In the genomic region with DNA sequence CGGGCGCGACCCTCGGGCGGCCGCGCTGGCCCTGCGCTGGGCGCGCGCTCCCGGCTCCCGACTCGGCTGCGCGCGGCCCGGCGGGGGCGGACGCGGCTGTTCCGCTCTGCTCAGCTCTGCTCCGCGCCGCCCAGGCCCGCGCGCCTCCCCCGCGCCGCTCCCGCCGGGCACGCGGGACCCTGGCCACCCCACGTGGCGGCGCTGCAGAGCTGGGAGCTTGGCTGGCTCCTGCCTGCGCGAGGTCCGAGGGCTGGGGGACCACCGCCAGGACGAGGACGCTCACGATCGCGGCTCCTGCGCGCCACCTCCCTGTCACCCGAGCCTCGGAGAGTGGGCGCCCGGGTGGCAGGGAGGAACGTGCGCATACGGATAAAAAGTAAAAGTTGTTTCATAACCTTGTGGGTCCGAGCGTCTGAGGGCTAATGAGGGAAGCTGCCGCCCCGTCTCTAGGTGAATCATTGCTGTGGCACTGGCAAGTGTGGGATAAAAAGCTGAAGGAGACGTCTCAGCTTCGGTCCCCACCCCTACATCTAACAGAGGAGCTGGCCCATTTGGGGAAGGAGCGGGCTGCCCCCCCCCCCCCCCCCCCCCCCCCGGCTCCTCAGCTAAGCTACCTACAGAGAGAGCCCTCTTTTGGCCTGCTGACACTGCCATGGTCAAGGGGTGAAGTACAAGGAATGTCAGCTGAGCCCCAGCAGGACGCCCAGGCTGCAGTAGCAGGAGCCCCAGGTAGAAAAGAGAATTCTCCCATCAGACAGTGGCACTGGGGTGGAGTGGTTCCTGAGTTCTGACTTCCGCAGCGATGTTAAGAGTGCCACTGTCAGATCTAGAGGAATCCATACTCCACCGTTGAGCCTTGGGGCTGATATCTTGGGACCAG, we compare ENCODE assay signal across 8 mouse cellular contexts. TPM values are rescaled to one million over a fixed set of nuclear protein-coding genes. Genes with fewer than 3 reads are reported as not detected.
DNase-seq lines count a peak whose midpoint lies in the region; ATAC-seq lines count a peak whose summit lies in the region.

2010300C02Rik (minus strand) TSS at position 325 of the 880 bp plus-strand sequence.

- H3K4me1 ChIP-seq in limb, embryonic 13.5 days: 0 out of 2 replicates have a peak, but pooled peaks cover 9% of the 10 kb centered on the region
- peaks cover 13% of the 10 kb centered on the region for H3K4me1 ChIP-seq in midbrain, embryonic 12.5 days
- H3K4me1 ChIP-seq in stomach, embryonic 14.5 days (ENCODE audit: control insufficient read depth, insufficient read depth, low read length): no peaks in the 10 kb centered on the region

- DNase-seq in adrenal gland, adult (ENCODE audit: inconsistent age in 2 of 2, low spot score in 1 of 2): peak; percentile 64 to 80
- DNase-seq in adrenal gland, adult 8-10 months: no peak
- peak; percentile 72 to 76 for DNase-seq in cerebellum, postnatal 4 days (ENCODE audit: low spot score in 2 of 2)
- peak; percentile 52 to 62 for DNase-seq in gastrocnemius, postnatal 4 days (ENCODE audit: low spot score in 2 of 2)
- DNase-seq in kidney, adult 9 months: peak; percentile 20

- WGBS in limb, embryonic 13.5 days: under 1% methylated on average over 34 of the region's 69 CpGs
- 1% methylated on average over 32 of the region's 69 CpGs for WGBS in midbrain, embryonic 12.5 days
- whole genome bisulfite sequencing in stomach, embryonic 14.5 days: under 1% methylated on average over 64 of the region's 69 CpGs

- peak within 1 kb of the TSS; percentile 95 for H3K4me2 ChIP-seq in limb, embryonic 13.5 days (replicated peaks)
- H3K4me2 ChIP-seq in midbrain, embryonic 12.5 days (replicated peaks): peak within 1 kb of the TSS; percentile 94
- H3K4me2 ChIP-seq in stomach, embryonic 14.5 days (replicated peaks; ENCODE audit: low read depth, low read length): peak within 1 kb of the TSS; percentile 96

- peaks cover 47% of the 10 kb centered on the region for H3K27me3 ChIP-seq in limb, embryonic 13.5 days
- peaks cover 40% of the 10 kb centered on the region for H3K27me3 ChIP-seq in midbrain, embryonic 12.5 days
- no peaks in the 10 kb centered on the region for H3K27me3 ChIP-seq in stomach, embryonic 14.5 days (ENCODE audit: control insufficient read depth, insufficient read depth, low read length)

- peak; percentile 86 for ATAC-seq in limb, embryonic 13.5 days (ENCODE audit: low FRiP score, low read depth)
- peak; percentile 86 for ATAC-seq in midbrain, embryonic 12.5 days (ENCODE audit: low FRiP score, low read depth)
- ATAC-seq in stomach, embryonic 14.5 days (ENCODE audit: insufficient number of reproducible peaks, insufficient read depth, low FRiP score, low read depth): peak; percentile 76; the same call in 1 of the 2 replicates

- H3K27ac ChIP-seq in limb, embryonic 13.5 days: no peak within 1 kb of the TSS
- no peak within 1 kb of the TSS for H3K27ac ChIP-seq in midbrain, embryonic 12.5 days (replicated peaks)
- H3K27ac ChIP-seq in stomach, embryonic 14.5 days (ENCODE audit: low read length): peak within 1 kb of the TSS; percentile 33; the same call in 1 of the 2 replicates

- no peaks in the 10 kb centered on the region for H3K9me3 ChIP-seq in limb, embryonic 13.5 days
- no peaks in the 10 kb centered on the region for H3K9me3 ChIP-seq in midbrain, embryonic 12.5 days
- no peaks in the 10 kb centered on the region for H3K9me3 ChIP-seq in stomach, embryonic 14.5 days (ENCODE audit: control insufficient read depth, low read depth, low read length)

- peak within 1 kb of the TSS; percentile 68 for H3K9ac ChIP-seq in limb, embryonic 13.5 days
- H3K9ac ChIP-seq in midbrain, embryonic 12.5 days (replicated peaks): peak within 1 kb of the TSS; percentile 58
- H3K9ac ChIP-seq in stomach, embryonic 14.5 days (replicated peaks; ENCODE audit: low read depth, low read length): peak within 1 kb of the TSS; percentile 52

- H3K4me3 ChIP-seq in limb, embryonic 13.5 days: peak within 1 kb of the TSS; percentile 66
- H3K4me3 ChIP-seq in midbrain, embryonic 12.5 days: peak within 1 kb of the TSS; percentile 65
- H3K4me3 ChIP-seq in stomach, embryonic 14.5 days (ENCODE audit: low read depth, low read length): peak within 1 kb of the TSS; percentile 57

- H3K36me3 ChIP-seq in limb, embryonic 13.5 days: no peaks in the 10 kb centered on the region
- H3K36me3 ChIP-seq in midbrain, embryonic 12.5 days: no peaks in the 10 kb centered on the region
- H3K36me3 ChIP-seq in stomach, embryonic 14.5 days (ENCODE audit: control insufficient read depth, insufficient read depth, low read length): no peaks in the 10 kb centered on the region

RNA-seq across cellular contexts. Expression of gene 2010300C02Rik, which starts in this region (rescaled TPM):
- total RNA-seq in adrenal gland, adult 8-10 months (2022): 1 to 10 TPM; 2.2 to 4.2 (median 3.5) TPM
- total RNA-seq in gastrocnemius, postnatal 4 days (2021): under 1 TPM; 0.59 to 0.65 TPM
- polyA plus RNA-seq in limb, embryonic 13.5 days (2015; fragmentation: Nextera tagmentation; extraction: Ambion mirVana): 2.7 and 2.8 TPM in 2 replicates
- 0.75 and 0.98 TPM in 2 replicates for polyA plus RNA-seq in midbrain, embryonic 12.5 days (2016; fragmentation: Nextera tagmentation; extraction: Ambion mirVana)
- polyA plus RNA-seq in stomach, embryonic 14.5 days (2014; fragmentation: Nextera tagmentation; extraction: Ambion mirVana): 6.6 and 8.0 TPM in 2 replicates

Comparison
In these comparisons a context has a peak if more than half of its experiments do, and no peak if none do; other contexts are left out.
1. Peak in DNase-seq in gastrocnemius, postnatal 4 days; RNA of the gene not detected or under 1 TPM.
2. Peak in ATAC-seq, H3K4me3 ChIP-seq, H3K9ac ChIP-seq and H3K4me2 ChIP-seq in midbrain, embryonic 12.5 days; RNA of the gene not detected or under 1 TPM.